ENCODE assay signal across 21 mouse cellular contexts in the genomic region with DNA sequence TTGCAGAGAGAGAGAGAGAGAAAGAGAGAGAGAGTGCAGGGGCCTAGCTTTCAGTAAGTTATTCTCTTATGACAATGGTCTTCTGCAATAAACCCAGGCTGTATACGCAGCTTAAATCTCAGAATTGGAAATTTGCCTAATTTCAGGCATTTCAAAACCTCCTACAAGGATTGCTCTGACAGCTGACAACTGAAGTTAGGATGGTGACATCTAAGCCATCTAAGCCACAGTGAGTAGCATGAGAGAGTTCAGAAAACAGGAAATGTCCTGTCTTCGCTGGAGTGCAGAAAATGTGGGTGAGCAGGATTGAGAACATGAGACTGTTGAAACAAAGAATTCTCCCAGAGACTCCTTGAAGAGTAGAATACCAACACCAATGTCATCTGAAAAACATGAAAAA. TPM values are rescaled to one million over a fixed set of nuclear protein-coding genes. Genes with fewer than 3 reads are reported as not detected.
DNase-seq lines count a peak whose midpoint lies in the region; ATAC-seq and TF ChIP-seq lines count a peak whose summit lies in the region.
"Had no signal": no experiment of that assay in that cellular context is flagged by ENCODE, and none has a peak within 500 bp of the region (broad histone marks: within the 10 kb centered on the region; RNA-seq: fewer than 3 reads in every experiment).

No protein-coding gene starts in this region.

- no peak overlapping the region for H3K4me3 ChIP-seq in embryonic facial prominence, embryonic 14.5 days (ENCODE audit: low read depth, low read length)
- no peak overlapping the region for H3K4me3 ChIP-seq in embryonic facial prominence, embryonic 10.5 days
- no peak overlapping the region for H3K4me3 ChIP-seq in lung, embryonic 15.5 days
- H3K4me3 ChIP-seq in midbrain, embryonic 14.5 days (replicated peaks; ENCODE audit: low read depth, low read length): no peak overlapping the region
- H3K4me3 ChIP-seq: embryonic facial prominence, embryonic 13.5 days; forebrain, embryonic 10.5 days; heart, embryonic 12.5 days; hindbrain, embryonic 10.5 days had no signal

- WGBS in embryonic facial prominence, embryonic 14.5 days: 43% methylated on average over 2 of the region's 2 CpGs
- 77% methylated on average over 2 of the region's 2 CpGs for WGBS in embryonic facial prominence, embryonic 10.5 days
- WGBS in lung, embryonic 15.5 days: 39% methylated on average over 2 of the region's 2 CpGs
- 63% methylated on average over 2 of the region's 2 CpGs for WGBS in midbrain, embryonic 14.5 days

- H3K9ac ChIP-seq in embryonic facial prominence, embryonic 14.5 days (ENCODE audit: low read depth, low read length): no peak overlapping the region
- no peak overlapping the region for H3K9ac ChIP-seq in lung, embryonic 15.5 days
- H3K9ac ChIP-seq in midbrain, embryonic 14.5 days (replicated peaks; ENCODE audit: low read length): no peak overlapping the region
- H3K9ac ChIP-seq: embryonic facial prominence, embryonic 13.5 days; heart, embryonic 12.5 days; hindbrain, embryonic 14.5 days had no signal

- H3K4me2 ChIP-seq in embryonic facial prominence, embryonic 14.5 days (ENCODE audit: low read depth, low read length): no peak overlapping the region
- H3K4me2 ChIP-seq in lung, embryonic 15.5 days: no peak overlapping the region
- H3K4me2 ChIP-seq in midbrain, embryonic 14.5 days (ENCODE audit: low read length): no peak overlapping the region
- H3K4me2 ChIP-seq: embryonic facial prominence, embryonic 13.5 days; heart, embryonic 12.5 days; hindbrain, embryonic 14.5 days had no signal

- TF ChIP-seq CTCF in Patski (IDR thresholded peaks at IDR 0.05): no peak

- ATAC-seq in embryonic facial prominence, embryonic 14.5 days (ENCODE audit: low read depth): 0 out of 2 replicates have a peak, but pooled peaks have one; percentile 38
- ATAC-seq in lung, embryonic 15.5 days (ENCODE audit: borderline replicate concordance, extremely low read depth, low FRiP score, low TSS enrichment): peak; percentile 50; the same call in 1 of the 2 replicates
- peak; percentile 29 for ATAC-seq in Patski
- ATAC-seq in granulocyte monocyte progenitor cell, adult 5-6 weeks (replicated peaks; ENCODE audit: poor library complexity, severe bottlenecking): peak; percentile 42; the same call in 1 of the 2 replicates
- no peak for ATAC-seq in midbrain, embryonic 14.5 days (ENCODE audit: low FRiP score, low TSS enrichment)
- ATAC-seq: forebrain, embryonic 14.5 days; intestine, embryonic 16.5 days had no signal

- H3K27me3 ChIP-seq in embryonic facial prominence, embryonic 14.5 days (replicated peaks; ENCODE audit: control insufficient read depth, insufficient read depth, low read length): no peaks in the 10 kb centered on the region
- H3K27me3 ChIP-seq in embryonic facial prominence, embryonic 10.5 days (replicated peaks; ENCODE audit: low read depth, poor library complexity, severe bottlenecking): no peaks in the 10 kb centered on the region
- peaks cover 7% of the 10 kb centered on the region; the same call in 1 of the 2 replicates for H3K27me3 ChIP-seq in lung, embryonic 15.5 days
- H3K27me3 ChIP-seq in Patski: no peaks in the 10 kb centered on the region
- no peaks in the 10 kb centered on the region for H3K27me3 ChIP-seq in midbrain, embryonic 14.5 days (ENCODE audit: control insufficient read depth, insufficient read depth, low read length)
- H3K27me3 ChIP-seq: embryonic facial prominence, embryonic 13.5 days; heart, embryonic 12.5 days had no signal

- H3K4me1 ChIP-seq in embryonic facial prominence, embryonic 14.5 days (ENCODE audit: control insufficient read depth, insufficient read depth, low read length): 0 out of 2 replicates have a peak, but pooled peaks cover 9% of the 10 kb centered on the region
- H3K4me1 ChIP-seq in embryonic facial prominence, embryonic 10.5 days: peaks cover 7% of the 10 kb centered on the region; the same call in 1 of the 2 replicates
- H3K4me1 ChIP-seq in lung, embryonic 15.5 days: 0 out of 2 replicates have a peak, but pooled peaks cover 5% of the 10 kb centered on the region
- no peaks in the 10 kb centered on the region for H3K4me1 ChIP-seq in midbrain, embryonic 14.5 days (ENCODE audit: control insufficient read depth, insufficient read depth, low read length)
- H3K4me1 ChIP-seq: heart, embryonic 12.5 days; hindbrain, embryonic 10.5 days had no signal

- CTCF ChIA-PET in Patski (lab: Charles Lee): interaction anchor here (1.2 to 1.6 kb wide), 2 partner anchors 37 to 160 kb away, joined by 3 to 5 read pairs; no protein-coding TSS in a partner anchor

- POLR2A ChIA-PET in Patski (lab: Charles Lee): interaction anchor here (0.6 kb wide), 1 partner anchor 682 kb away, joined by 3 read pairs; no protein-coding TSS in a partner anchor

- H3K36me3 ChIP-seq in embryonic facial prominence, embryonic 14.5 days (ENCODE audit: control insufficient read depth, insufficient read depth, low read length): no peaks in the 10 kb centered on the region
- H3K36me3 ChIP-seq in embryonic facial prominence, embryonic 10.5 days (replicated peaks): no peaks in the 10 kb centered on the region
- H3K36me3 ChIP-seq in lung, embryonic 15.5 days: no peaks in the 10 kb centered on the region
- H3K36me3 ChIP-seq in midbrain, embryonic 14.5 days (ENCODE audit: control insufficient read depth, insufficient read depth, low read length): no peaks in the 10 kb centered on the region
- H3K36me3 ChIP-seq: embryonic facial prominence, embryonic 13.5 days; forebrain, embryonic 10.5 days; heart, embryonic 12.5 days; hindbrain, embryonic 10.5 days had no signal

- no peaks in the 10 kb centered on the region for H3K9me3 ChIP-seq in embryonic facial prominence, embryonic 14.5 days (ENCODE audit: control insufficient read depth, low read length)
- no peaks in the 10 kb centered on the region for H3K9me3 ChIP-seq in embryonic facial prominence, embryonic 10.5 days
- no peaks in the 10 kb centered on the region for H3K9me3 ChIP-seq in lung, embryonic 15.5 days
- no peaks in the 10 kb centered on the region for H3K9me3 ChIP-seq in midbrain, embryonic 14.5 days (ENCODE audit: control insufficient read depth, low read length)
- H3K9me3 ChIP-seq: embryonic facial prominence, embryonic 13.5 days; forebrain, embryonic 10.5 days; heart, embryonic 12.5 days; hindbrain, embryonic 10.5 days had no signal

- no peak overlapping the region for H3K27ac ChIP-seq in embryonic facial prominence, embryonic 14.5 days (replicated peaks; ENCODE audit: low read depth, low read length)
- H3K27ac ChIP-seq in embryonic facial prominence, embryonic 10.5 days (replicated peaks): no peak overlapping the region
- H3K27ac ChIP-seq in lung, embryonic 15.5 days: peak overlapping the region; percentile 18; the same call in 1 of the 2 replicates
- H3K27ac ChIP-seq in midbrain, embryonic 14.5 days (replicated peaks; ENCODE audit: low read depth, low read length): no peak overlapping the region
- H3K27ac ChIP-seq: embryonic facial prominence, embryonic 13.5 days; forebrain, embryonic 10.5 days; hindbrain, embryonic 10.5 days; hindbrain, embryonic 14.5 days had no signal

- peak; percentile 64 for DNase-seq in embryonic facial prominence, embryonic 14.5 days (ENCODE audit: low spot score)
- no peak for DNase-seq in embryonic facial prominence, embryonic 10.5 days (ENCODE audit: low spot score)
- DNase-seq in lung, postnatal 10 days: no peak
- peak; percentile 37 for DNase-seq in Patski (ENCODE audit: low read depth, low spot score)
- no peak for DNase-seq in midbrain, embryonic 14.5 days
- no peak for DNase-seq in frontal cortex, postnatal 14 days (ENCODE audit: low spot score in 2 of 2)
- DNase-seq: adrenal gland, postnatal 10 days; cerebellum, adult 11 months; cerebellum, adult 8-10 months; cerebellum, postnatal 14 days had no signal

- in situ Hi-C loops in Patski (cut with MboI; ENCODE audit: low pct_unique_long_range_greater_than_20kb): loop anchor here (25.0 kb wide), 1 partner anchor 807 kb away; no protein-coding TSS in a partner anchor

RNA-seq across cellular contexts. Expression of a gene that starts 56.8 kb away (rescaled TPM):
- 0.63 and 0.67 TPM in 2 replicates for polyA plus RNA-seq in embryonic facial prominence, embryonic 14.5 days (2014; fragmentation: Nextera tagmentation; extraction: Ambion mirVana)
- polyA plus RNA-seq in embryonic facial prominence, embryonic 10.5 days (2016; fragmentation: Nextera tagmentation; extraction: Ambion mirVana): 0.21 and 0.29 TPM in 2 replicates
- polyA plus RNA-seq in lung, embryonic 15.5 days (2015; fragmentation: Nextera tagmentation; extraction: Ambion mirVana): 2.5 and 2.7 TPM in 2 replicates
- not detected for polyA plus RNA-seq in Patski (2021)
- total RNA-seq in granulocyte monocyte progenitor cell, adult 5-6 weeks (2014; fragmentation: Nextera tagmentation): not detected in 2 replicates
- 0.31 TPM in 1 of 2 replicates, not detected in the other for total RNA-seq in granulocyte monocyte progenitor cell, adult 5-6 weeks (2017)
- polyA plus RNA-seq in midbrain, embryonic 14.5 days (2014; fragmentation: Nextera tagmentation; extraction: Ambion mirVana): 0.11 TPM in 1 of 2 replicates, not detected in the other
- total RNA-seq: gastrocnemius, adult 8-10 months had no signal
- polyA plus RNA-seq: brain, embryonic 14.5 days; forebrain, embryonic 14.5 days; hindbrain, embryonic 14.5 days had no signal

Comparison
In these comparisons a context has a peak if more than half of its experiments do, and no peak if none do; other contexts are left out.
1. DNase-seq: peak in embryonic facial prominence, embryonic 14.5 days (single experiment) and Patski (single experiment); none in embryonic facial prominence, embryonic 10.5 days (single experiment), lung, postnatal 10 days (single experiment), midbrain, embryonic 14.5 days (single experiment) and frontal cortex, postnatal 14 days (0 of 2).